Mouse (Mus musculus) liver, adult 2 months (tissue): Measurements from ENCODE around the gene Nhsl1. TPM values are rescaled to one million over a fixed set of nuclear protein-coding genes. Genes with fewer than 3 reads are reported as not detected.

Source experiments
- DNase-seq: peaks from one replicate; pipeline ENCODE4 v3.0.0-alpha.2; 2011; ENCODE audit warnings: low read depth, low spot score; ENCODE audit errors: extremely low read depth
- H3K27ac ChIP-seq: fragments of 200-500 bp; replicated peaks from 2 replicates; pipeline ENCODE4 v1.5.1; 2012; ENCODE audit warnings: low read depth, mild to moderate bottlenecking, control low read depth, inconsistent platforms, low read length; ENCODE audit not compliant: insufficient read depth
- H3K27me3 ChIP-seq: fragments of 200-500 bp; 2 replicates; pipeline ENCODE4 v1.6.1; 2012; ENCODE audit warnings: mild to moderate bottlenecking, moderate library complexity, low read length, inconsistent platforms; ENCODE audit not compliant: control insufficient read depth, insufficient read depth
- H3K36me3 ChIP-seq: fragments of 200-500 bp; 2 replicates; pipeline ENCODE4 v1.6.1; 2012; ENCODE audit warnings: low read length, inconsistent platforms; ENCODE audit not compliant: control insufficient read depth, insufficient read depth
- H3K4me1 ChIP-seq: fragments of 200-500 bp; 2 replicates; pipeline ENCODE4 v1.6.1; 2011; ENCODE audit warnings: low read length; ENCODE audit not compliant: control insufficient read depth, insufficient read depth
- H3K4me3 ChIP-seq: fragments of 200-500 bp; 2 replicates; pipeline ENCODE4 v1.5.1; 2011; ENCODE audit warnings: low read depth, mild to moderate bottlenecking, control low read depth, low read length, moderate library complexity; ENCODE audit not compliant: insufficient read depth
- H3K79me2 ChIP-seq: fragments of 200-500 bp; 2 replicates; pipeline ENCODE4 v1.6.1; 2012; ENCODE audit warnings: inconsistent platforms, mild to moderate bottlenecking, low read length, moderate library complexity; ENCODE audit not compliant: control insufficient read depth, insufficient read depth
- H3K9ac ChIP-seq: fragments of 200-500 bp; 2 replicates; pipeline ENCODE4 v1.6.1; 2012; ENCODE audit warnings: low read depth, mild to moderate bottlenecking, control low read depth, inconsistent platforms, low read length
- CTCF ChIP-seq: fragments of 200-500 bp; IDR thresholded peaks from 2 replicates; pipeline ENCODE4 v1.5.1; 2011; ENCODE audit warnings: low read depth, low read length, control low read depth
- POLR2A ChIP-seq: fragments of 200-500 bp; IDR thresholded peaks from 2 replicates; pipeline ENCODE4 v1.6.1; 2011; ENCODE audit warnings: low read length, control low read depth; ENCODE audit not compliant: insufficient read depth; ENCODE audit errors: extremely low read depth
- WGBS: fragments of 180-500 bp; shearing (Covaris S2); methylation state at CpG from one replicate; pipeline ENCODE4 v1.1.7; 2018; 5-methylcytosine and 5-hydroxymethylcytosine counted together
- polyA plus RNA-seq: library from polyadenylated mRNA; depleted of rRNA; stranded (reverse); fragments of >200 nt; gene quantifications from 2 replicates; pipeline ENCODE4 v1.2.3, GENCODE M21; 2012
- total RNA-seq: library from RNA; depleted of rRNA; stranded (reverse); fragments of >200 nt; gene quantifications from 2 replicates; pipeline ENCODE4 v1.2.3, GENCODE M21; 2014

Gene Nhsl1
- total and polyA plus RNA-seq, 2 experiments = 2.6 to 2.8 TPM

GRCm38 (mm10) chr10:18328331-18328908 lies 9.6 kb downstream of the Nhsl1 start:
- Histone ChIP-seq H3K9ac (no peak overlapping the region), H3K79me2 (peaks cover 12% of the 10 kb centered on the region; the same call in 1 of the 2 replicates), H3K27me3 (no peaks in the 10 kb centered on the region), H3K4me3 (no peak overlapping the region), H3K36me3 (no peaks in the 10 kb centered on the region), H3K27ac (no peak overlapping the region), H3K4me1 (peaks cover 2% of the 10 kb centered on the region; the same call in 1 of the 2 replicates)
- WGBS = 78% methylated on average over 5 of the region's 5 CpGs
- no peak for DNase-seq
- no peak for TF ChIP-seq CTCF
- TF ChIP-seq POLR2A = no peak

GRCm38 (mm10) chr10:18329096-18330038 lies 10.6 kb downstream of the Nhsl1 start:
- no peak for DNase-seq
- TF ChIP-seq CTCF = no peak
- TF ChIP-seq POLR2A = no peak

GRCm38 (mm10) chr10:18330445-18330844 lies 11.7 kb downstream of the Nhsl1 start:
- TF ChIP-seq CTCF (no peak), POLR2A (no peak)
- no peaks in the 10 kb centered on the region for H3K27me3 ChIP-seq
- 65% methylated on average over 5 of the region's 5 CpGs for WGBS
- no peak overlapping the region for H3K9ac ChIP-seq
- H3K36me3 ChIP-seq = no peaks in the 10 kb centered on the region
- H3K4me3 ChIP-seq = no peak overlapping the region
- H3K27ac ChIP-seq = no peak overlapping the region
- H3K79me2 ChIP-seq = peaks cover 8% of the 10 kb centered on the region; the same call in 1 of the 2 replicates
- H3K4me1 ChIP-seq = peaks cover 2% of the 10 kb centered on the region; the same call in 1 of the 2 replicates
- no peak for DNase-seq

More at GRCm38 (mm10) chr10:18329096-18330038, 10.6 kb downstream of the Nhsl1 start:
- peaks cover 2% of the 10 kb centered on the region; the same call in 1 of the 2 replicates for H3K4me1 ChIP-seq
- H3K27ac ChIP-seq = no peak overlapping the region
- WGBS = 19% methylated on average over 23 of the region's 23 CpGs
- no peak overlapping the region for H3K9ac ChIP-seq
- H3K27me3 ChIP-seq = no peaks in the 10 kb centered on the region
- peaks cover 12% of the 10 kb centered on the region; the same call in 1 of the 2 replicates for H3K79me2 ChIP-seq
- peak overlapping the region; percentile 23; the same call in 1 of the 2 replicates for H3K4me3 ChIP-seq
- no peaks in the 10 kb centered on the region for H3K36me3 ChIP-seq

- Histone ChIP-seq H3K4me1 (peaks cover 2% of the 10 kb centered on the region; the same call in 1 of the 2 replicates), H3K27ac (no peak overlapping the region), H3K4me3 (no peak overlapping the region), H3K27me3 (no peaks in the 10 kb centered on the region), H3K36me3 (no peaks in the 10 kb centered on the region), H3K79me2 (peaks cover 6% of the 10 kb centered on the region; the same call in 1 of the 2 replicates), H3K9ac (no peak overlapping the region)
- TF ChIP-seq POLR2A = no peak
- TF ChIP-seq CTCF = no peak; the same call in 1 of the 2 replicates
- DNase-seq = no peak
- 78% methylated on average over 4 of the region's 4 CpGs for WGBS
Observed at GRCm38 (mm10) chr10:18333575-18333974, 14.8 kb downstream of the Nhsl1 start.

- Histone ChIP-seq H3K27ac (no peak overlapping the region), H3K79me2 (peaks cover 6% of the 10 kb centered on the region; the same call in 1 of the 2 replicates), H3K9ac (no peak overlapping the region), H3K4me1 (peaks cover under 1% of the 10 kb centered on the region; the same call in 1 of the 2 replicates), H3K4me3 (no peak overlapping the region), H3K36me3 (no peaks in the 10 kb centered on the region), H3K27me3 (no peaks in the 10 kb centered on the region)
- no peak for DNase-seq
- 96% methylated on average over 4 of the region's 4 CpGs for WGBS
- TF ChIP-seq POLR2A (no peak), CTCF (no peak)
Observed at GRCm38 (mm10) chr10:18334176-18334575, 15.4 kb downstream of the Nhsl1 start.
